Mouse (Mus musculus): ENCODE measurements around the gene Asphd1.
"Not testable (repeated sequence)": the region's sequence is repeated elsewhere in the genome, so short reads cannot be mapped to it uniquely, and the experiment has no call there.

The Asphd1 gene

DNA sequence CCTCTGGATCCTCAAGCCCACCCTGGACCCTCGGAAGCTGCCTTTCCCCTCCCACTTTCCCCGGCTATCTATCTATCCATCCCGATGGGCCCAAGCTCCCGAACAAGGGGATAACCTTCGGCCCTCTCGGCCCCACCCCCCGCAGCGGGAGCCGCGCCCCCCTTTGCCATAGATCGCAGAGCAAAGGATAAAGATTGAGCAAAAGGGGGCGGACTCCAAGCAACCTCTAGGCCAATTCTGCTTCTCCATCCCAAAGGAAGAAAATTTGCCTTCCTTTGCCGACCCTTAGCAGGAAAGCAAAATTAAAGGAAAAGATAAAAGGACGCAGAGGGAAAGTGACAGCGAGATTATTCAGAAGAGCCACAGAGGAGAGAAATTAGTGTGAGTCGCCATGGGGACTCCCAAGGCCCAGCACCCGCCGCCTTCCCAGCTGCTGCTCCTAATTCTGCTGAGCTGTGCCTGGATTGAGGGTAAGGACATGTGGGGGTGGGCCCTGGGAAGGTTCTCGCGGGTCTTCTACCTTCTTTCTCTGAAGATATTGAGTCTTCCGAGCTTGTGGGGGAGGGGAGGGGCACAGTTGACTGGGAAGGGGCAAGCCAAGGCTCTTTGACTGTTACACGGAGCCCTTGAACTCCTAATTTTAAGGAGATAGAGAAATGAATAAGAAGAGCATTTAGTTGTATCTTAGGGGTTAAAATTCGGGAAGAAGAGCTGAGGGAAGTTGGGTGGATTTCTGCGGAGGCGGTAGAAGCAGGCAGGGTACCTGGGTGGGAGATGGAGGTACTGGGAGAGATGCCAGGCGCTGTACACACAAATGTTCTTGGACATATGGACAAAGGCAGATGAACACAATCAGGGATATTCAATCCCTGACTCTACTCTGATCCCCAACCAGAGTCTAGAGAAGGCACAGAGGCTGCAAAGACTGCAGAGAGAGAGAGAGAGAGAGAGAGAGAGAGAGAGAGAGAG is 1.5 kb upstream of the Asphd1 start:
- DNase-seq (ENCODE audit: low read depth, low spot score) = no peak

DNA sequence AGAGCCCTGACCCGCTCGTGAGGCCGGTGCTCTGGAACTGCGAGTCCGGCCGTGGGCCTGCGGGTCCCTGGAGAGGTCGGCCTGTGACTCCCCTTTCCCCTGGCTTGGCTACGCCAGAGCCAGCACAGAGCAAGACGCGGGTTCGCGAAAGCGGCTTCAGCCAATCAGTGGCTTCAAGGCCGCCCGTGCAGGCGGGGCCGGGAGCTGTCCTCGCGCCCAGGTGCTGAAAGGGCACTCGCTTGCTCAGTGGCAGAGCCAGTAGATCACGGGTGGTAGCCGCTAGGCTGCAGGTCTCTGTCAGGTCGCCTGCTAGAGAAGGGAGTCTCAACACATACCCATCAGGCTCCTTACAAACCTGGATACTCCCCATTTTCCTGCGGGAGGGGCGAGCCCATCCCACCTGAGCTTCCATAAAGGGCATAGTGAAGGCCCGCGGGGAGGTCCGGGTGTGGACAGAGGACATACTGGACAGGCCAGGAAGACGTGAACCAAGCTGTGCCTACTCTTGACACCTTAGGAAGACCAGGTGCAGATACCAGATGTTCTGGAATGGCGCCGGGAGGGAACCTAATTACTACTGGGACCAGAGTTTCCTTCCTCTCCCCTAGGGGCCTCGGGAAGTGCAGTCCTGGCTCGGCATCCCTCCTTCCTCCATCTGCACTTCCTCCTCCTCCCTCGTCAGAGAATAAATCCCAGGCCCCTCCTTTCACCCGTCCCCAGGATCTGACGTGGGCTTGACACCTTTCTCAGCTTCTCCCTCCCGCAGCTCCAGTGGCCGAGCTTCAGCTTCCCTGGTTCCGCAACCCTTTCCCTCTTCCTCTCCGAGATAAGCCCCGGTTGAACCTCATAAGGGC is 638 bp upstream of the Asphd1 start, which contains the start of gene Sez6l2:
TSS of gene Sez6l2 (plus strand) at position 771 of the 854 bp plus-strand sequence.
- DNase-seq (ENCODE audit: low read depth, low spot score) = peak; percentile 64

DNA sequence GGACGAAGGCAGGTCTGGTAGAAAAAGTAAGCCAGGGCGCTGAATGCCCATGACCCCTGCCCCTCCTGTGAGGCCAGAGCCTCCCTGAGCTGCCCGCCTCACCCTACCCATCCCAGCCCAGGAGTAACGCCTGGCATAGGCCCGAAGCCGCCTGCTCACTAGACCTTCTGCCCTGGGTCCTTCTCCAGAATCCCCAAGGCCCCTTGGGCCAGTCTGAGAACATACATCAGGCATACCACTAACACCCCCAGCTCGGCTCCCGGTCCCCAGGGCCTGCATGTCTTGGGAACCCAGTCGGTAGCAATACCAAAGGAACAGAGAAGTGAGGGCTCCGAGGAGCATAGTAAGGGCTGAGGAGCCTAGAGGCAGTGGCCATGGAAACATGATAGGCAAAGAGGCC is 756 bp downstream of the Asphd1 start:
- DNase-seq (ENCODE audit: low read depth, low spot score) = no peak

DNA sequence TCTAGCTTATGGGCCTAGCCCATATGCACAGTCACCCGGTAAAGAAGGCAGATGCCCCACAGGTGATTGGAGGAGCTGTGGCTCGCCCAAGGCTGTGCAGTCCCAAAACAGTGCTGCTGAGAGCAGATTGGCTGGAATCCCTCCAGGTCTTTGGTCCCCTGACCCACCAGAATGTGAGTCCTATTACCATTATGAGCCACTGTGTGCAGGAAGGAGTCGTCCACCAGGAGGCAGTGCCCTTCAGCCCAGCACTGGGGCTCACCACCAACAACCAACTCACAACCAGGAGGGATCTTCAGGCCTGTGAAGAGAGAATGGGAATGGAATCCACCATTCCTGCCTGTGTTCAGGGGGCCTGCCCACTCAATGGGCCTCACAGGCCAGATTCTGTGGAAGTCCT is 2.9 kb downstream of the Asphd1 start:
- DNase-seq (ENCODE audit: low read depth, low spot score) = peak; percentile 59

DNA sequence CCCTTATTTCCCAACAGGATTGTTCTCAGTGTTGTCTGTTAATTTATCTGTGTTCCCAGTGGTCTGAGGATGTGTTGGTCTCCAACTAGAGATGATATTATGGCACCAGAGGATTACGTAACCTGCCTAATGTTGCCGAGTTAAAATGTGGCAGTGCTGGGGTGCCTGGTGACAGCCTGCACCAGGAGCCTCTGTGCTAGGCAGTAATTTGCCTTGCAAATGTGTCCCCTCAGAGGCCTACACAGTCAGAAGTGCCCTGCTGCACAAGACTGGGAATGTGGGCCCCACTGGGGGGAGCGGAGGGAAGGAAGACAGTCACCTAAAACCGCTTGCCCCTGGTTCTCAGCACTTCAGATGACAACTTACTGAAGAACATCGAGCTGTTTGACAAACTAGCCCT is 7.6 kb downstream of the Asphd1 start:
- no peak for DNase-seq (ENCODE audit: low read depth, low spot score)

DNA sequence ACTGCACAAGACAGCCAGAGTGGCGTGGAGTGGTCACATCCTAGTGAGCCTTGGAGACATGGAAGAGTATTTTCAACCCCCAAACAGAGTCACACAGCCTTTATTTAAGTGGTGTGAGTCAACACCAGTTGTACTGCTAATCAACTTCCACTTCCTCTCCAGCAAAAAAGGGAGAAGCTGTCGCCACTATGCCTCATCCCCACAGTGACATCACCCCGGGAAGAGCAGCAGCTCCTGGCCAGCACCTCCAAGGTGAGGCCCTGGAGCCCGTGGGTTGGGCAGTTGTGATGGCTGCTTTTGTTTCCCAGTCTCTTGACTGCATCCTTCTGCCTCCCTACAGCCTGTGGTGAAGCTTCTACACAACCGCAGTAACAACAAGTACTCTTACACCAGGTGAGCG is 8.2 kb downstream of the Asphd1 start:
- no peak for DNase-seq (ENCODE audit: low read depth, low spot score)

DNA sequence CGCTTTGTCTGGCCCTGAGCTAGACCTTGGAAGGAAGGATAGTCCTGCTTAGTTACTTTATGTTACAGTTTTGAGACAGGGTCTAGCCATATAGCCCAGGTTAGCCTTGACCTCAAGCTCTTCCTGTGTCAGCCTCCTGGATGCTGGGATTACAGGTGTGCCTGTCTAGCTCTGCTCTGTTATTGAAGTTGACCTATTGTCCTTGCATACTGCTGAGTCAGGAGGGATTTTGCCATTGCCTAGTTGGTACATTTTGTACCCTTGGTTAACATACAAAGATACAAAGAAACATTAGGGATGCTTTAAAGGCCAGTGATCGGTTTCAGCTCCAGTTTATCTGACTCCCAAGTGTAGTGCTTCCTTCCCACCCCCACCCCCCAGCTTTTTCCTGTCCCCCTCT is 16.7 kb downstream of the Asphd1 start:
- DNase-seq (ENCODE audit: low read depth, low spot score) = no peak

DNA sequence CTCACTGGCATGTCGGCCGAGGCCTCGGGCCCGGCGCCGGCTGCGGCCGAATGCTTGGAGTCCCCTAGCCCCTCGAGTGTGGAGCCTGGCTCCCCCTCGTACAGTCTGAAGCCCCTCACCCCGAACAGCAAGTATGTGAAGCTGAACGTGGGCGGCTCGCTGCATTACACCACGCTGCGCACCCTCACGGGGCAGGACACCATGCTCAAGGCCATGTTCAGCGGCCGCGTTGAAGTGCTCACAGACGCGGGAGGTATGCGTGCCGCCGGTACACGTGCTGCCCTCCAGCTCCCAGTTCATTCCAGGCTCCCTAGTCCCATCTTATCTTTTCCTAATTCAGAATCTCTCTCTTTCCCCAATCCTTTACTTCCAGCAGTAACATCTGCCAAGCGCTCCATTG is 20.3 kb downstream of the Asphd1 start:
- no peak for DNase-seq (ENCODE audit: low read depth, low spot score)

DNA sequence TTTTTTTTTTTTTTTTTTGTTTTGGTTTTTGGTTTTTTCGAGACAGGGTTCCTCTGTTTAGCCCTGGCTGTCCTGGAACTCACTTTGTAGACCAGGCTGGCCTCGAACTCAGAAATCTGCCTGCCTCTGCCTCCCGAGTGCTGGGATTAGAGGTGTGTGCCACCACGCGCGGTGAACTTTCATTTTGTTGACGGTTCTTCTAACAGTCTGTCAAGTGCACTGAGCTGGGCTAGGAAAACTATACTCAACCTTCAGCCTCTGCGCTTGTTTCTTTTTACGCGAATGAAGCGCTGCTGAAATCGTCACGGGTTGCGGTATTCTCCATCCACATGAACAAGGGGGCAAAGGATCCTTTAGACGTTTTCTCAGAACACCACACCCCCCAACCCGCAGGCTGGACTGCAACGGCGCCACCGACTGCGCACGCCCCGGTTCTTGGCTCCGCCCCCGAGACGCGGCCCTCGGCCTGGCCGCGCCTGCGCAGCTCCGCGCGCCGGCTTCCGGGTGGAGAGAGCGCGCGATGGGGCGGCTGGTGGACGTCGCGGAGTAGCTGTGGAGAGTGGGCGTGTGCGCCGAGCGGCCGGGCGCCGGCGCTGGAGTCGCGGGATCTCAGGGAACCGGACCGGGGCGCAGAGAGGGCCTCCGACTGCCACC is 20.9 kb downstream of the Asphd1 start, which contains the start of gene Kctd13:
TSS of gene Kctd13 (plus strand) at position 496 of the 654 bp plus-strand sequence.
- DNase-seq (ENCODE audit: low read depth, low spot score) = peak; percentile 81

DNA sequence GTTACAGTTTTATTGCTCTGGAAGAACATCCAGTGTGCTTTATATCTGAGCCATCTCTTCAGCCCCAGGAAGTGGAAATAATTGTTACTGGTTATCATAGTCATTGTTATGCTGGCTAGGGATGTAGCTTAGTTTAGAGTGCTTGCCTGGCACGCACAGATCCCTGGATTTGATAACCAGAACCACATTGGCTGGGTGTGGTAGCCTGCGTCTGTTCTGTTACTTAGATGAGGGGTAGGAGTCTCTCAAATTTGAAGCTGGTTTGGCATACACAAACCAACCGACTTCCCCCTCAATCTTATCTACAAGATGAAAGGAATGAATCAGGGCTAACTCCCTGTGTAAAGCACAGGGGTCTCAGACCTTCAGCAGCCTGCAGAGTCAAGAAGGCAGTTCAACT is 23.1 kb downstream of the Asphd1 start:
- no peak for DNase-seq (ENCODE audit: low read depth, low spot score)

DNA sequence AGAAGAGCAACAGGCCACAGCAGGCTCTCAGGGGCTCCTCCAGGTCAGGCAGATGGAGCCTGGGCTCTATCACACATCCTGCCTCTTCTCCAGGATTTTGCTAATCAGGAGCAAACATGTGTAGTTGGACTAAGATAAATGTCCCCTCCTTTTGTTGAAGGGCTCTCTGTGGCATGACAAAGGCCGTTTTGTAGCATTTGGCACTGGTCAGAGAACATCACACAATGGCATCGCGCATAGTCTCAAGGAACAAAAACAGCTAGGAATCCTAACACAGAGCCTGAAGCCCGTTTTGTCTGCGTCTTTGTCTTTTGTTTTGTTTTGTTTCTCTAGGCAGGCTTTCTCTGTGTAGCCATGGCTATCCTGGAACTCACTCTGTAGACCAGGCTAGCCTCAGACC is 25.4 kb downstream of the Asphd1 start:
- no peak for DNase-seq (ENCODE audit: low read depth, low spot score)

DNA sequence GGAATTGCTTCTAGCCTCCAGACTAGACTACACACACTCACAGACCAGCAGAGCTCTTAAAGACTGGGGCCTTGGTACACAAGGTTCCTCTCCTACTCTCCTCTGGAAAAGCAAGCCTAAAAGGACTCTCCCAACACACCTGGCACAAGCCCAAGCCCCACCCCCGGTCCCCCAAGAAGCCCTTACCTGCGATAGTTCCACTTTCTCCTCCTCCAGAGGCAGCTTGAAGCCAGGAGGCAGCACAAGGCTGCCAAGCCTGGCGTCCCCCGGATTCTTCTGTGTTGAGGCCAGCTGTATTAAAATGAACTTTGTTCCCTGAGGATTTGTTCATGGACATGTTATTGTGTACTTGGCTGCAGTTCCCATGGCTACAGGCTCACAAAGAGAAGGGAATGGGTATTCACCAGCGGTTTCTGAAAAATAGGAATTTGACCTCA is 26.7 kb downstream of the Asphd1 start, which contains the start of gene Tmem219:
TSS of gene Tmem219 (minus strand) at position 294 of the 437 bp plus-strand sequence.
- DNase-seq (ENCODE audit: low read depth, low spot score) = no peak

DNA sequence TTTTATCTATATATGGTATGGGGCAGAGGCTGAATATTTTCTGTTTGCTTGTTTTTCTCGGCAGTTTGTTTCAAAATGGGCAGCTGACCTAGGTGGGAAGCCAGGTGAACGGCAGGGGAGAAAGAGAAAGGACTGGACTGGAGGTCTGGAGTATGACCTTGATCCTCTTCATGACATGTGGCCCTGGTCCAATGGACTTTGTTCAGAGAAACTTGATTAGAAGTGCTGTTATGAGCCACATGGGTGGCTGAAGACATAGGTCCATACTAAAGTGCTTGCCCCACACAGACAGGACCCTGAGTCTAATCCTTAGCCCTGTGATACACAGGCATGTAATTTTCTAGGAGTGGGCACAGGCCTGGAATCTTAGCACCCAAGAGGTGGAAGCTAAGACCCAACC is 27.8 kb downstream of the Asphd1 start:
- no peak for DNase-seq (ENCODE audit: low read depth, low spot score)

DNA sequence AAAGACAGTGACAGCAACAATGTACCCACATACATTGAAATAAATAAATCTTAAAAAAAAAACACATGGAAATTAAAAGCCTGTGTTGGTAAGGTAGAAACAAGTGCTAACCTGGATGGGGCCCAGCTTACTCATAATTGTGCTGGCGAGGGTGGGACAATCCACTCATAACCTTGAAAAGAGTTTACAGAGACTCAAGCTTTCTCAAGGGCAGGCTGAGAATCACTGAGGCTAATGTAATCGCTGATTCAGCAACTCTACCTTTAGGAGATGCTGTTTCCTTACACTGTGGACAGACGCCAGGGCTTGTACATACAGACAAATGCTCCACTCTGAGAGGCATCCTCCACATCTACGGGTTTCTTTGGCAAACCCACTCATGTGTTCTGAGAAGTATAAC is 29.4 kb downstream of the Asphd1 start:
- no peak for DNase-seq (ENCODE audit: low read depth, low spot score)

DNA sequence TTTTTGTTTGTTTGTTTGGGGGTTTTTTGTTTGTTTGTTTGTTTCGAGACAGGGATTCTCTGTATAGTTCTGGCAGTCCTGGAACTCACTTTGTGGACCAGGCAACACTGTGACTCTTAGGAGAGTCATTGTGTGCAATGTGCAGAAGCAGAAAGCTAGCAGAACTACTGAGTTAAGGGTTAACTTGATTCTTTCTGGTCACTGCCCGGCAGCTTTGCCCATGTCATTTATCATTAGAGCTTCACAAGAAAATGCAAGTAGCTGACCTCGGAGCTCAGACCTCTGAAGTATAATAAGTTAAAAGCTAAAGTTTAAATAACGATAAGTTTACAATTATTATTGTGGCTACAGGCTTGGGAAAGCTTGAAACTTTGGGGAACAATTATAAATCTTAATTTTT is 31.0 kb downstream of the Asphd1 start:
- not testable (repeated sequence) for DNase-seq (ENCODE audit: low read depth, low spot score)

DNA sequence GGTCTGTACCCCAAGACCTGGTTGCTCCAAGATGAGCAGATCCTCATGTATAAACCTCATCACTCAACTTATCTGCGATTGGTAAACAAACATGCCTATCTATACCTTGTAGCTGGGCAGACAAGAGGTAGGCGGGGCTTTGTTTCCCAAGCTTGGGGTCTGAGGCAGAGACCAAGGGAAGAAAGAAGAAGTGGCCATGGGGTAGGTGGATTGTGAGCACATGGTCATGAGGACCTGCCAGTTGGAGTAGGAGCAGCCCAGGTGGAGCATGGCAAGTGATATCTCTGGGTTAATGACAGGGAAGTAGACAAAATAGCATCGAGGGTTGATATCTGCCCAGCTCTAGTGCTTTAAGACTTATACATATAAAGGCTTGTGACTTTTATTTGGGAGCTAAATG is 34.5 kb downstream of the Asphd1 start:
- DNase-seq (ENCODE audit: low read depth, low spot score) = no peak

DNA sequence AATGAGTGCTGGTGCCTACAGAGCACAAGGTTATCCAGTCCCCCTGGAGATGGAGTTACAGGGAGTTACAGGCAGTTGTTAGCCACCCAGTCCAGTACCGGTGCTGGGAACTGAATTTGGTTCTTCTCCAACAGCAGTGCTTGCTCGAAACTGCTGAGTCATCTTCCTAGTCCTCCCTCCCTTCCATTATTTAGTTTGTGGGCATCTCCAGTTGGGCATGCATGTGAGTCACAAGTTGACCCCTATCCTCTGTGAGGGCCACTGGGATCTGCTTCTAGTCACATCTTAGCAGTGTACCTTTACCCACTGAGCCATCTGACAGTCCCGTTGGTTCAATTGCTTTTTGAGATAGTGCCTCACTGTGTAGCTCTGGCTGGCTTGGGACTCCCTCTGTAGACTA is 43.8 kb downstream of the Asphd1 start:
- DNase-seq (ENCODE audit: low read depth, low spot score) = peak; percentile 64

DNA sequence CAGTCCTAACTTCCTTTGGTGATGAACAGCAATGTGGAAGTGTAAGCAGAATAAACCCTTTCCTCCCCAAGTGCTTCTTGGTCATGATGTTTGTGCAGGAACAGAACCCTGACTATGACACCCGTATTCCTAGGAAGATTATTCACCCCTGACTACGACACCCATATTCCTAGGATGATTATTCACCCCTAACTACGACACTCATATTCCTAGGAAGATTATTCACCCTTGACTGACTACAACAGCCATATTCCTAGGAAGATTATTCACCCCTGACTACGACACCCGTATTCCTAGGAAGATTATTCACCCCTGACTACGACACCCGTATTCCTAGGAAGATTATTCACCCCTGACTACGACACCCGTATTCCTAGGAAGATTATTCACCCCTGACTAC is 49.6 kb downstream of the Asphd1 start:
- not testable (repeated sequence) for DNase-seq (ENCODE audit: low read depth, low spot score)

DNA sequence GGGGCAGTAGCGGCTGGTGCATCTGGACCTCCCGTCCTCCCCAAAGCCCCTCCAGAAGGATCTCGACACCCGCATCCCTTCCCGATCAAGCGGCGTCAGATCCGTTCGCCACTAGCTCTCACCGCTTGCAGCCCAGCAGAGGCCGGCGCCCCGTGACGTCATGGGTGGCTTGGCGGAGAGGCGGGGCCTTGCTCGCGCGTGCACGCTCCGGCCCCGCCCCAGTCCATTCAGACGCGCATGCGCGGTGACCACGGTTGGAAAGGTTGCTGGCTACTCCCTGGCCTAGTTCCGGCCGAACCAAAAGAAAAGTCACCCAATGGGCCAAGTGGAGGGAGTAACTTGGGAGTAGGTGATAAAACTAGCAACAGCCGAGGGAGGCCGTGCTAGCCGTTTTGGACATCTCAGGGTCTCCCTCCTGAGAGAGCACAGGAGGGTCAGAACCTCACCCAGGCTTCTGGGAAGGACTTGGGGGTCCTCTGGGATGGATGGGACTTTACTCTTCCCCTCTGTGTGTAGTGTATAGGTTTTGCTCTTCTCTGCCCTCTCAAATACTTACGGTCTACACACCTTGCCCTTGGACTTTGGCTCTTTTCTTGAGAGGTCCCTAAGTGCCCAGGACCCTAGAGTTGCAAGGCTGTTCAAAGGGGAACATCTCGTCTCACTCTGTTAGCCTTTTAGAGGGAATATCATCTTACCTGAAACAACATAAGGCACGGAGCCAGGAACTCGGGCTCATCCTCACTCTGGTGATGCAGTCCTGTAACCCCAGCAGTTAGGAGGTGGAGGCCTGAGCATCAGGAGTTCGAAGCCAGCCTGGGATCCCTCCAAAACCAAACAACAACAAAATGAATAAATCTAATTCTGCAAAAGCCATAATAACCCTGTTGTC is 51.0 kb downstream of the Asphd1 start:
- peak; percentile 88 for DNase-seq (ENCODE audit: low read depth, low spot score)

DNA sequence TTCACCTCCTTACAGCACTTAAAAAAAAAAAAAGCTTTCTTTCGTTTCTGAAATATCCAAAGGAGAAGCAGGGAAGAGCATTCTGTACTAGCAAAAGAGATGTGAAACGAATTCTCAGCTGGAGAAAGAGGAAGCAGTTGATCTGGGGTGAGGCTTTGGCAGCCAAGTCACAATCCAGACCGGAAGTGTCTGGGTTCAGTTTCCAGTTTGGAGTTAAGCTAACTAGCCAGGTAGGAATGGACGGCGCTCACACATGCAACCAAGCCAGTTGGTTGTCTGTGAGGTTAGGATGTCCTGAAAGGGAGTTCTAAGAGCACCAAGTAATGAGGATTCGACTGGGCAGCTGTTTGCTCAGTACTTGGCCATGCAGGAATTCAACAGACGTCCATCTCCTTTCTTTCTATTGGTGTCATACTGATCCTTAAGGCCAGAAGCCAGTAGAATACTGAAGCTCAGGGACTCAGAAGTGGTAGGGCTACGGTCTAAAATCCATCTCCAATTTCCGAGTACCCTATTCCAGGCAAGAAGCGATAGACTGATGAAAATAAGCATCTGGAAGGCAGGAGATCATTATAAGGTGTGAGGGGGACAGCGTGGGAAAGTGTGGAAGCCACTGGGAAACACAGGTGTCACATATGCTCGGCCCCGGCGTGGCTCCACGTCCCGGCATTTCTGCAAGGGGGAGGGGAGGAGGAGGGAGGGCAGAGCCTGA is 51.8 kb downstream of the Asphd1 start:
- DNase-seq (ENCODE audit: low read depth, low spot score) = peak; percentile 20
